16 mouse cellular contexts compared by ENCODE assay signal in genomic region chr5:8885837-8886236, GRCm38 (mm10).
"Had no signal": no experiment of that assay in that cellular context is flagged by ENCODE, and none has a peak within 500 bp of the region (broad histone marks: within the 10 kb centered on the region; RNA-seq: fewer than 3 reads in every experiment).

No protein-coding gene starts in this region.

- H3K4me1 ChIP-seq: neural tube, embryonic 13.5 days; neural tube, embryonic 15.5 days; stomach, embryonic 15.5 days had no signal

- H3K9me3 ChIP-seq: neural tube, embryonic 13.5 days; stomach, embryonic 15.5 days had no signal

- H3K27ac ChIP-seq: neural tube, embryonic 13.5 days; neural tube, embryonic 15.5 days; stomach, embryonic 15.5 days; stomach, postnatal 0 days had no signal

- H3K4me3 ChIP-seq: neural tube, embryonic 13.5 days; neural tube, embryonic 15.5 days; stomach, embryonic 15.5 days had no signal

- H3K36me3 ChIP-seq: neural tube, embryonic 13.5 days; neural tube, embryonic 15.5 days; stomach, embryonic 15.5 days had no signal

- DNase-seq: retina, postnatal 1 day; right cerebral cortex, adult 18-20 months; right cerebral cortex, postnatal 14 days; right cerebral cortex, postnatal 25 days; right cerebral cortex, postnatal 4 days; spleen, adult 18-20 months; thymus, adult 18-20 months; thymus, adult 2 months; thymus, postnatal 14 days; thymus, postnatal 25 days; thymus, postnatal 36 days; thymus, postnatal 4 days had no signal

- H3K9ac ChIP-seq: neural tube, embryonic 13.5 days; neural tube, embryonic 15.5 days; stomach, embryonic 15.5 days had no signal

- H3K27me3 ChIP-seq: neural tube, embryonic 13.5 days; neural tube, embryonic 15.5 days; stomach, embryonic 15.5 days had no signal

- H3K4me2 ChIP-seq: neural tube, embryonic 13.5 days; neural tube, embryonic 15.5 days; stomach, embryonic 15.5 days had no signal
